Mouse (Mus musculus) stomach, postnatal 0 days (tissue): ENCODE data around the gene Ddx19b. TPM values are rescaled to one million over a fixed set of nuclear protein-coding genes. Genes with fewer than 3 reads are reported as not detected.
"Not testable (repeated sequence)": the region's sequence is repeated elsewhere in the genome, so short reads cannot be mapped to it uniquely, and the experiment has no call there.

ENCODE experiments used
- ATAC-seq: fragments of 200-750 bp; cut with Nextera tagmentation; 2 replicates; pipeline ENCODE4 v1.8.0; 2017; ENCODE audit not compliant: low FRiP score, low TSS enrichment
- DNase-seq: peaks from one replicate; pipeline ENCODE4 v3.0.0-alpha.2; 2016; ENCODE audit warnings: low spot score
- H3K27ac ChIP-seq: fragments of 300-500 bp; sonication (generic); replicated peaks from 2 replicates; pipeline ENCODE4 v1.5.1; 2014; ENCODE audit warnings: mild to moderate bottlenecking, control low read depth
- H3K27me3 ChIP-seq: fragments of 300-500 bp; sonication (generic); 2 replicates; pipeline ENCODE4 v1.6.1; 2014; ENCODE audit warnings: low read length; ENCODE audit not compliant: control insufficient read depth, insufficient read depth
- H3K36me3 ChIP-seq: fragments of 300-500 bp; sonication (generic); 2 replicates; pipeline ENCODE4 v1.6.1; 2014; ENCODE audit warnings: low read length, mixed read lengths; ENCODE audit not compliant: control insufficient read depth, insufficient read depth
- H3K4me1 ChIP-seq: fragments of 300-500 bp; sonication (generic); replicated peaks from 2 replicates; pipeline ENCODE4 v1.6.1; 2014; ENCODE audit warnings: antibody characterized with exemption; ENCODE audit not compliant: control insufficient read depth, insufficient read depth
- H3K4me2 ChIP-seq: fragments of 300-500 bp; sonication (generic); replicated peaks from 2 replicates; pipeline ENCODE4 v1.6.1; 2014; ENCODE audit warnings: low read depth, mild to moderate bottlenecking, control low read depth, moderate library complexity
- H3K4me3 ChIP-seq: fragments of 300-500 bp; sonication (generic); 2 replicates; pipeline ENCODE4 v1.5.1; 2014; ENCODE audit warnings: low read depth, low read length, control low read depth
- H3K9ac ChIP-seq: fragments of 300-500 bp; sonication (generic); 2 replicates; pipeline ENCODE4 v1.6.1; 2014; ENCODE audit warnings: mild to moderate bottlenecking, low read length, control low read depth, mixed read lengths
- H3K9me3 ChIP-seq: fragments of 300-500 bp; sonication (generic); 2 replicates; pipeline ENCODE4 v1.6.1; 2016; ENCODE audit warnings: low read length; ENCODE audit not compliant: control insufficient read depth
- CTCF ChIP-seq: IDR thresholded peaks from 2 replicates; pipeline ENCODE4 v1.5.1; 2016; ENCODE audit warnings: antibody characterized with exemption, low read depth, mild to moderate bottlenecking, moderate library complexity
- EP300 ChIP-seq: optimal IDR thresholded peaks from 2 replicates; pipeline ENCODE3; 2016; ENCODE audit warnings: antibody characterized with exemption
- WGBS: fragments of 180-500 bp; shearing (Covaris S2); extraction: QIAGEN DNeasy Blood & Tissue Kit; methylation state at CpG from one replicate; pipeline ENCODE4 v1.1.7; 2014; 5-methylcytosine and 5-hydroxymethylcytosine counted together
- polyA plus RNA-seq: library from polyadenylated mRNA; unstranded; fragments of >200 nt; fragmentation: Nextera tagmentation; extraction: Ambion mirVana; gene quantifications from 2 replicates; pipeline ENCODE4 v1.2.1, GENCODE M21; 2015

The Ddx19b gene
- polyA plus RNA-seq, 1 experiment from 2014 or later: 4.8 TPM

DNA sequence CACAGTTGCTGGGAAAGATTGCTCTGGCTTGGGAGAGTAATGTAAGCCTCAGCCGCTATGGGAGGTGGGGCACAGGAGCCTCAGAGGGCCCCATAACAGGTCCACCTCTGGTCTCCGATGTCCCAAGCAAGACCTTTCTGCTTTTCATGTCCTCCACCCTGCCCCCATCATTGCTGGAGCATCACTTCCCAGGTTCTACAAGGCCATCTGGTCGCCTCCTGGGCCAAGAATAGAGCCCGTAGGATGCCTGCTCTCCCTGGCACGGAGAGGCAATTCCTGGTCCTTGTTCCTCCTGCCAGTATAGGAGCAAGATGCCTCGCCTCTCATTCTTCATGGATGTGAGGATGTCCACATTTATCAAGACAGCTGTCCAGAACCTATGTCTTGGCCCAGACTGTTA lies 71.6 kb downstream of the Ddx19b start:
- DNase-seq (no peak), ATAC-seq (no peak)
- Histone ChIP-seq H3K9me3 (no peaks in the 10 kb centered on the region), H3K4me2 (no peak overlapping the region), H3K36me3 (peaks cover 6% of the 10 kb centered on the region; the same call in 1 of the 2 replicates), H3K4me1 (no peaks in the 10 kb centered on the region), H3K9ac (no peak overlapping the region), H3K27ac (no peak overlapping the region), H3K27me3 (no peaks in the 10 kb centered on the region), H3K4me3 (no peak overlapping the region)
- 89% methylated on average over 6 of the region's 6 CpGs for WGBS
- no peak for TF ChIP-seq CTCF
- no peak for TF ChIP-seq EP300

DNA sequence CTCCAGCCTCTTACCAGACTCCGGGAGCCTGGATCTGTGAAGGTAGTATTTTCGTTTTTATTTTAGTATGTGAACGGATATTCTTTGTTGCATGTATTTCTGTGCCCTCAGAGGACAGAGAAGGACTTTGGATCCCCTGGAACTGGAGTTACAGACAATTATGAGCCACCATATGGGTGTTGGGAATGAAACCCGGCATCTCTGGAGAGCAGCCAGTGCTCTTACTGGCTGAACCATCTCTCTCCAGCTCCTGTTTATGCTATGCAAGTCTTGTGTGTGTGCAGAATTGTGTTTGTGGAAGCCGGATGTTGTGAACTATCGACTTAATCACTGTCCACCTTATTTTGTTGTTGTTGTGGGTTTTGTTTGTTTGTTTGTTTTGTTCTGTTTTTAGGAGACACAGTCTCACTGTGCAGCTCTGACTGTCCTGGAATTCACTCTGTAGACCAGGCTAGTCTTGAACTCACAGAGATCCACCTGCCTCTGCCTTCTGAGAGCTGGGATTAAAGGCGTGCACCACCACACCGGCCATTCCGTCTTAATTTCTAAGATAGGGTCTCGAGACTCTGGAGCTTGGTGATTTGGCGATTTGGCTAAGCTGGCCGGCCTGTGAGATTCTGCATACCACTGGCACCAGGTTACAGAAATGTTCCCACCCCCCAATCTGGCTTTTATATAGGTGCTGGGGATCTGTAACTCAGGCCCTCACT lies 72.3 kb downstream of the Ddx19b start:
- Histone ChIP-seq H3K9ac (no peak overlapping the region), H3K4me2 (no peak overlapping the region), H3K36me3 (peaks cover 6% of the 10 kb centered on the region; the same call in 1 of the 2 replicates), H3K27ac (no peak overlapping the region), H3K9me3 (no peaks in the 10 kb centered on the region), H3K27me3 (no peaks in the 10 kb centered on the region), H3K4me3 (no peak overlapping the region), H3K4me1 (no peaks in the 10 kb centered on the region)
- ATAC-seq: no peak
- WGBS: 92% methylated on average over 12 of the region's 12 CpGs
- no peak for DNase-seq
- TF ChIP-seq EP300 (no peak), CTCF (no peak)

DNA sequence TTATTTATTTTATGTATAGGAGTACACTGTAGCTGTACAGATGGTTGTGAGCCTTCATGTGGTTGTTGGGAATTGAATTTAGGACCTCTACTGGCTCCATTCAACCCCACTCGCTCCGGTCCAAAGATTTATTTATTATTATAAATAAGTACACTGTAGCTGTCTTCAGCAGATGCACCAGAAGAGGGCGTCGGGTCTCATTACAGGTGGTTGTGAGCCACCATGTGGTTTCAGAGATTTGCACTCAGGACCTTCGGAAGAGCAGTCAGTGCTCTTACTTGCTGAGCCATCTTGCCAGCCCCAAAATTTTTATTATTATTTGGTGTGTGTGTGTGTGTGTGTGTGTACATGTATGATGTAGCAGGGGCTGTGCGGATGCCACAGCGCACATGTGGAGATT lies 73.0 kb downstream of the Ddx19b start:
- not testable (repeated sequence) for ATAC-seq

DNA sequence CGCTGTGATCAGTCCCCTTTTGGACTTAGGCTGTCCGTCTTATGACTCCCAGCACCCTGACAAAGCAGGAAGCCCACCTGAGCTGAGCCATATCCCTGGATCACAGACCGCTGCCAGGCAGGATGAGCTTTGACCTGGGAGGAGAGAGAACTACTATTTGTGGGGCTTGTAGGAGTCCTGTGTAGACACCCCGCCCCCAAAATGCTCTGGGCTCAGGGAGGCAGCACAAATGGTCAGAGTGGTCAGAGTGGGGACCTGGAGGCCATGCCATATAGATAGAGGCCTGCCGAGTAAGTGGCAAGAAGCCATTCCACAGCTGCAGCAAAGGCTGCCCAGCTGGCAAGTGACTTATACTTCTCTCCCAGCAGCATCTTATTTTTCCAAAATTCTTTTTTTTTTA lies 73.4 kb downstream of the Ddx19b start:
- no peak for DNase-seq
- no peaks in the 10 kb centered on the region for H3K9me3 ChIP-seq
- no peak overlapping the region for H3K4me3 ChIP-seq
- TF ChIP-seq EP300 (no peak), CTCF (no peak)
- no peak overlapping the region for H3K27ac ChIP-seq
- no peak overlapping the region for H3K9ac ChIP-seq
- H3K27me3 ChIP-seq: no peaks in the 10 kb centered on the region
- H3K4me1 ChIP-seq: no peaks in the 10 kb centered on the region
- no peak overlapping the region for H3K4me2 ChIP-seq
- ATAC-seq: no peak
- peaks cover 6% of the 10 kb centered on the region; the same call in 1 of the 2 replicates for H3K36me3 ChIP-seq
- WGBS: 95% methylated on average over 5 of the region's 5 CpGs

More for the DNA sequence above, 73.0 kb downstream of the Ddx19b start:
- not testable (repeated sequence) for H3K9ac ChIP-seq, H3K27ac ChIP-seq, H3K36me3 ChIP-seq, H3K4me2 ChIP-seq, H3K27me3 ChIP-seq, DNase-seq, H3K4me1 ChIP-seq, H3K9me3 ChIP-seq, H3K4me3 ChIP-seq
- peak; percentile 17 for TF ChIP-seq CTCF
- 94% methylated on average over 7 of the region's 7 CpGs for WGBS

DNA sequence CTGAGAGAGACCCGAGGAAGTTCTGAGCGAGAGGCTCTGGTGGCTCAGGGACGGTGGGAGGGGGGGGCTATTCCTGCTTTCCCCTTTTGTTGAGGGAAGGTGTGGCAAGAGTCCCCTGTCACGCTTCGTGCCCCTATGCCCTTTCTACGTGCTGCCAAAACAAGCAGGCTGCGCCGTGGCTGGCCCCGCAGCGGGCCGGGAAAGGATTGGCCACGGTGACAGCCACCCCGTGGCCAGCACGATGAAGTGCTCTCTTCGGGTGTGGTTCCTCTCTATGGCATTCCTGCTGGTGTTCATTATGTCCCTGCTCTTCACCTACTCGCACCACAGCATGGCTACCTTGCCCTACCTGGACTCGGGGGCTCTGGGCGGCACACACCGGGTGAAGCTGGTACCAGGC lies 74.1 kb downstream of the Ddx19b start:
- ATAC-seq (no peak), DNase-seq (no peak)
- TF ChIP-seq EP300 (no peak), CTCF (no peak)
- Histone ChIP-seq H3K9me3 (no peaks in the 10 kb centered on the region), H3K9ac (no peak overlapping the region), H3K4me1 (no peaks in the 10 kb centered on the region), H3K27me3 (no peaks in the 10 kb centered on the region), H3K4me2 (no peak overlapping the region), H3K4me3 (no peak overlapping the region), H3K27ac (no peak overlapping the region), H3K36me3 (peaks cover 6% of the 10 kb centered on the region; the same call in 1 of the 2 replicates)
- WGBS: 89% methylated on average over 19 of the region's 19 CpGs

DNA sequence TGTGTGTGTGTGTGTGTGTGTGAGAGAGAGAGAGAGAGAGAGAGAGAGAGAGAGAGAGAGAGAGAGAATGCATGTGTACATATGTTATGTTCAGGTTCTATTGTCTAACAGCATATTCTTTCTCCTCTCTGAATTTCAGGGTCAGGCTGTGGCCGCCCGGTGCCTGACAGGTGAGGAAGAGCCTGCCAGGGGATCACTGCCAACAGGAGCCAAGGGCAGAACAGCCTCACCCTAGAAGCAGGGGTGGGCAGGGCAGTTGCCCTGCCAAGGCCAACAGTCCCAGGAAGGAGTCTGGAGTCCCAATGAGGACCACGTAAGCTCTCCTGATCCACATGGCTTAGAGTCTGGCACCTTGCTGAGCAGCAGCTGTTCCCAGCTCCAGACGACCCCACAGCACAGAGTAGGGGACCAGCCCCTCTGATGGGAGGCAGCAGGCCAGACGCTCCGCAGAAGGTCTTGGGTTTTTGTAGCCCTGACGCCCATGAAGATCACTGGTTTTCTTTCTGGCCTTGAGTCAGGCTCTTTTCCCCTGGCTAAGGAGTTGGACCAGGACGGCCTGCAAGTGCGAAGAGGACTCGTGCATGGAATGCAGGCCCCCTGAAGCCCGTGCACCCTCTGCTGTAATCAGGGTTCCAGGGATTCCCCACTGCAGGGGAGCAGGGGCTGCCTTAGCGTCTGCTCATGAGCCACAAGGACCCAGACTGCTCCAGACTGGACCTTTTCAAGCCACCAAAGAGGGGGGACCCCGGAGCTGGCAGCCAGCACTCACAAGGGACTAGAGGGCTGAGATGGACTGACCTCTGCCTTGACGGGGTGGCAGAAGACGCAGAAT lies 74.7 kb downstream of the Ddx19b start:
- 77% methylated on average over 15 of the region's 15 CpGs for WGBS
- H3K27me3 ChIP-seq: no peaks in the 10 kb centered on the region
- H3K4me1 ChIP-seq: no peaks in the 10 kb centered on the region
- ATAC-seq (no peak), DNase-seq (no peak)
- H3K36me3 ChIP-seq: peaks cover 4% of the 10 kb centered on the region; the same call in 1 of the 2 replicates
- no peak overlapping the region for H3K27ac ChIP-seq
- H3K9me3 ChIP-seq: no peaks in the 10 kb centered on the region
- no peak overlapping the region for H3K9ac ChIP-seq
- no peak overlapping the region for H3K4me2 ChIP-seq
- H3K4me3 ChIP-seq: no peak overlapping the region
- TF ChIP-seq CTCF (no peak), EP300 (no peak)
